Mouse (Mus musculus): Measurements from ENCODE around the gene Ghr. TPM values are rescaled to one million over a fixed set of nuclear protein-coding genes. Genes with fewer than 3 reads are reported as not detected.

Gene Ghr
- total RNA-seq, 2 experiments from 2014 or later, result 0.47 TPM; not detected in 1

GRCm38 (mm10) chr15:3397369-3398100 lies 185.8 kb downstream of the Ghr start:
- ATAC-seq (replicated peaks; ENCODE audit: low FRiP score, low TSS enrichment, poor library complexity, severe bottlenecking), result no peak

GRCm38 (mm10) chr15:3396149-3396548 lies 187.1 kb downstream of the Ghr start:
- no peak for ATAC-seq (replicated peaks; ENCODE audit: low FRiP score, low TSS enrichment, poor library complexity, severe bottlenecking)

- no peak for ATAC-seq (replicated peaks; ENCODE audit: low FRiP score, low TSS enrichment, poor library complexity, severe bottlenecking)
These were observed 187.6 kb downstream of the Ghr start for GRCm38 (mm10) chr15:3395700-3396099.

GRCm38 (mm10) chr15:3390722-3391121 lies 192.6 kb downstream of the Ghr start:
- ATAC-seq (replicated peaks; ENCODE audit: low FRiP score, low TSS enrichment, poor library complexity, severe bottlenecking), result no peak

- ATAC-seq (replicated peaks; ENCODE audit: low FRiP score, low TSS enrichment, poor library complexity, severe bottlenecking), result no peak
These were observed 194.3 kb downstream of the Ghr start for GRCm38 (mm10) chr15:3389011-3389410.

GRCm38 (mm10) chr15:3388485-3388884 lies 194.8 kb downstream of the Ghr start:
- no peak for ATAC-seq (replicated peaks; ENCODE audit: low FRiP score, low TSS enrichment, poor library complexity, severe bottlenecking)

GRCm38 (mm10) chr15:3383788-3384187 lies 199.5 kb downstream of the Ghr start:
- no peak for ATAC-seq (replicated peaks; ENCODE audit: low FRiP score, low TSS enrichment, poor library complexity, severe bottlenecking)

- no peak for ATAC-seq (replicated peaks; ENCODE audit: low FRiP score, low TSS enrichment, poor library complexity, severe bottlenecking)
These were observed 201.9 kb downstream of the Ghr start for GRCm38 (mm10) chr15:3381413-3381812.

- no peak for ATAC-seq (replicated peaks; ENCODE audit: low FRiP score, low TSS enrichment, poor library complexity, severe bottlenecking)
These were observed 214.9 kb downstream of the Ghr start for GRCm38 (mm10) chr15:3368261-3368832.

GRCm38 (mm10) chr15:3356073-3356766 lies 227.1 kb downstream of the Ghr start:
- peak; percentile 86 for ATAC-seq (replicated peaks; ENCODE audit: low FRiP score, low TSS enrichment, poor library complexity, severe bottlenecking)

- no peak for ATAC-seq (replicated peaks; ENCODE audit: low FRiP score, low TSS enrichment, poor library complexity, severe bottlenecking)
These were observed 229.6 kb downstream of the Ghr start for GRCm38 (mm10) chr15:3353696-3354095.

GRCm38 (mm10) chr15:3349306-3350064 lies 233.8 kb downstream of the Ghr start:
- ATAC-seq (replicated peaks; ENCODE audit: low FRiP score, low TSS enrichment, poor library complexity, severe bottlenecking), result no peak

GRCm38 (mm10) chr15:3346682-3347081 lies 236.6 kb downstream of the Ghr start:
- ATAC-seq (replicated peaks; ENCODE audit: low FRiP score, low TSS enrichment, poor library complexity, severe bottlenecking), result no peak

GRCm38 (mm10) chr15:3344555-3344954 lies 238.7 kb downstream of the Ghr start:
- no peak for ATAC-seq (replicated peaks; ENCODE audit: low FRiP score, low TSS enrichment, poor library complexity, severe bottlenecking)

- no peak for ATAC-seq (replicated peaks; ENCODE audit: low FRiP score, low TSS enrichment, poor library complexity, severe bottlenecking)
These were observed 241.3 kb downstream of the Ghr start for GRCm38 (mm10) chr15:3341806-3342582.

GRCm38 (mm10) chr15:3339847-3340246 lies 243.4 kb downstream of the Ghr start:
- ATAC-seq (replicated peaks; ENCODE audit: low FRiP score, low TSS enrichment, poor library complexity, severe bottlenecking), result no peak

GRCm38 (mm10) chr15:3332517-3332916 lies 250.8 kb downstream of the Ghr start:
- ATAC-seq (replicated peaks; ENCODE audit: low FRiP score, low TSS enrichment, poor library complexity, severe bottlenecking), result no peak

GRCm38 (mm10) chr15:3331813-3332212 lies 251.5 kb downstream of the Ghr start:
- no peak for ATAC-seq (replicated peaks; ENCODE audit: low FRiP score, low TSS enrichment, poor library complexity, severe bottlenecking)

GRCm38 (mm10) chr15:3330291-3330690 lies 253.0 kb downstream of the Ghr start:
- no peak for ATAC-seq (replicated peaks; ENCODE audit: low FRiP score, low TSS enrichment, poor library complexity, severe bottlenecking)

All from megakaryocyte-erythroid progenitor cell, adult 5-6 weeks (primary cell).